Mouse (Mus musculus) inflammation-experienced regulatory T-cells, adult 16 weeks (primary cell): Measurements from ENCODE around the gene Rfxank. TPM values are rescaled to one million over a fixed set of nuclear protein-coding genes. Genes with fewer than 3 reads are reported as not detected.

ENCODE experiments used
- polyA plus RNA-seq: library from polyadenylated mRNA; unstranded; fragments of 100-300 nt; shearing (Covaris generic); gene quantifications from one replicate; pipeline ENCODE4 v1.2.1, GENCODE M21; 2017

The Rfxank gene
- 45.4 TPM for polyA plus RNA-seq

DNA sequence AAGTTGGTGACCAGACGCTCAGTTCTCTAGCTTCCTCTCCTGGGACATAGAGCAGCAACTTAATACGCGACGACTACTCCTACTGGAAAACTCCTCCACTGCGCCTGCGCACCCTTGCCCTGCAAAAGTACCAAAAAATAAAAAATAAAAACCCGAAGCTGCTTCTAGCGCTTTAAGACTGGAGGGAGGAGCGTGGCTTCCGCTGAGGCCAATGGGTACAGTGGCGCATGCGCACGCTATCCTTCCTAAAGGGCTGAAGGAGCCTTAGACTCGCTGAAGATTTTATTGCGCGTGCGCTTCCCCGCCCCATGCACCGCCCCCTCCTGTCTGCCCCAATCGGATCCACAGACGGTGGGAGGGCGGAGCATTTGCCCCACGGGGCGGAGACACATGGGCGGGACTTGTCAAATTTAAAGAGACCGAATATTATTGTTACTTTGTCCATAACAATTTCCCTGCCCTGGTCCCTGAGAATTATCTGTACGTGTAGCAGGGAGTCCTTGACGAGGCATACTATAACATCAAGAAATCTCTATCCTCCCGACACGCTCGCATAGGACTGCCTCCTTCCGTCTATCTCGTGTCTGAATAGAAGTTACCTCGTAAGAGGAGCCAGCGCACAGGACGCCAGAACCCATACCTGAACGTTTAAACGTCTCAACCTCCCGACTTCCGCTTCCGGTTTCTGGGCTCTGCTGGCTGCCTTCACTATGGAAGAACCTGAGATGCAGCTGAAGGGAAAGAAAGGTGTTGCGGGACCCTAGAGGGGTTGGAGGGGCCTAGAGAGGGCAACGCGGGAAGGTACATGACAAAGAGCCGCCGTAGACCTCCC, at the start of gene Rfxank, which contains the start of the genes Borcs8 and Mef2b:
Gene Rfxank, minus strand, starts transcription at position 129 of the 832 bp plus-strand sequence.
Gene Borcs8, plus strand, starts transcription at position 474 of the 832 bp plus-strand sequence.
Gene Mef2b, plus strand, starts transcription at position 686 of the 832 bp plus-strand sequence.

GRCm38 (mm10) chr8:70172043-70172681, 33.2 kb upstream of the Rfxank start, which contains the start of gene Tmem161a:
Tmem161a (plus strand) TSS chr8:70172356.

GRCm38 (mm10) chr8:70131166-70131883, 7.6 kb downstream of the Rfxank start, which contains the start of gene Nr2c2ap:
Nr2c2ap (plus strand) TSS chr8:70131333.

DNA sequence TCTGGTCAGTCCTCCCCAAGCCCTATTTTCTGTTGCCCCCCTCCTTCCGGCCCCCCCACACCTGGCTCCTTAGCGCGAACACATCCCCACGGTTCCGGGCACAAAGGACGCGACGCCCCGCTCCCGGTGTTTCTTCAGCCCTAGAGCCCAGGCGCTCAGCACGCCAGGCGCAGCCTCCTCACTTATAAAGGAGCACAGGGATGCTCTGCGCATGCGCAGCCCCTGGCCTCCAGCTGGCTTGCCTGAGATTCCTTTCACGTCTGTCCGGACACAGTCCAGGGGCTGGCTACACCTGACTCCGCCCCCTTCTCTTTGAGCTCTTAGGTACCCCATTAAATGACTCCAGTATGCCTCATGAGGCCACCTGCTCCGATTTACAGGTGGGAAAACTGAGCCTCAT, 18.3 kb downstream of the Rfxank start, which contains the start of gene Ncan:
Gene Ncan, minus strand, starts transcription at position 207 of the 400 bp plus-strand sequence.

GRCm38 (mm10) chr8:70083285-70083684, 55.7 kb downstream of the Rfxank start, which contains the start of gene Hapln4:
Hapln4 (plus strand) TSS chr8:70083457.

Other genes with a start within 250 kb of the Rfxank start
- gene Tssk6, start 237.0 kb downstream of the Rfxank start, polyA plus RNA-seq, result 3.4 TPM
- gene Ndufa13, start 236.6 kb downstream of the Rfxank start, polyA plus RNA-seq, result 190 TPM
- not detected for gene Yjefn3, start 236.4 kb downstream of the Rfxank start, polyA plus RNA-seq
- 29.4 TPM for gene Gatad2a, start 142.8 kb downstream of the Rfxank start, polyA plus RNA-seq
- gene Mau2, start 96.4 kb downstream of the Rfxank start, polyA plus RNA-seq, result 50.6 TPM
- 78.6 TPM for gene Sugp1, start 96.3 kb downstream of the Rfxank start, polyA plus RNA-seq
- gene Tm6sf2, start 66.2 kb downstream of the Rfxank start, polyA plus RNA-seq, result 0.37 TPM
- gene Hapln4, start 55.7 kb downstream of the Rfxank start, polyA plus RNA-seq, result not detected
- gene Ncan, start 18.3 kb downstream of the Rfxank start, polyA plus RNA-seq, result not detected
- 59.8 TPM for gene Nr2c2ap, start 7.8 kb downstream of the Rfxank start, polyA plus RNA-seq
- 66.7 TPM for gene Borcs8, start 345 bp upstream of the Rfxank start, polyA plus RNA-seq
- 2.1 TPM for gene Mef2b, start 557 bp upstream of the Rfxank start, polyA plus RNA-seq
- 64.2 TPM for gene Tmem161a, start 33.2 kb upstream of the Rfxank start, polyA plus RNA-seq
- gene Slc25a42, start 73.2 kb upstream of the Rfxank start, polyA plus RNA-seq, result 14.6 TPM
- gene Sugp2, start 95.1 kb upstream of the Rfxank start, polyA plus RNA-seq, result 37.7 TPM
- gene Armc6, start 95.3 kb upstream of the Rfxank start, polyA plus RNA-seq, result 15.6 TPM
- gene Homer3, start 143.7 kb upstream of the Rfxank start, polyA plus RNA-seq, result 1.3 TPM
- gene Ddx49, start 163.3 kb upstream of the Rfxank start, polyA plus RNA-seq, result 59.3 TPM
- gene Cope, start 163.4 kb upstream of the Rfxank start, polyA plus RNA-seq, result 349 TPM
- gene Cers1, start 176.6 kb upstream of the Rfxank start, polyA plus RNA-seq, result not detected
- not detected for gene Gdf1, start 190.7 kb upstream of the Rfxank start, polyA plus RNA-seq
- 6.2 TPM for gene Upf1, start 214.1 kb upstream of the Rfxank start, polyA plus RNA-seq
- gene Comp, start 234.4 kb upstream of the Rfxank start, polyA plus RNA-seq, result 1.1 TPM